Mouse (Mus musculus): Measurements from ENCODE around the gene Hhat.

DNA sequence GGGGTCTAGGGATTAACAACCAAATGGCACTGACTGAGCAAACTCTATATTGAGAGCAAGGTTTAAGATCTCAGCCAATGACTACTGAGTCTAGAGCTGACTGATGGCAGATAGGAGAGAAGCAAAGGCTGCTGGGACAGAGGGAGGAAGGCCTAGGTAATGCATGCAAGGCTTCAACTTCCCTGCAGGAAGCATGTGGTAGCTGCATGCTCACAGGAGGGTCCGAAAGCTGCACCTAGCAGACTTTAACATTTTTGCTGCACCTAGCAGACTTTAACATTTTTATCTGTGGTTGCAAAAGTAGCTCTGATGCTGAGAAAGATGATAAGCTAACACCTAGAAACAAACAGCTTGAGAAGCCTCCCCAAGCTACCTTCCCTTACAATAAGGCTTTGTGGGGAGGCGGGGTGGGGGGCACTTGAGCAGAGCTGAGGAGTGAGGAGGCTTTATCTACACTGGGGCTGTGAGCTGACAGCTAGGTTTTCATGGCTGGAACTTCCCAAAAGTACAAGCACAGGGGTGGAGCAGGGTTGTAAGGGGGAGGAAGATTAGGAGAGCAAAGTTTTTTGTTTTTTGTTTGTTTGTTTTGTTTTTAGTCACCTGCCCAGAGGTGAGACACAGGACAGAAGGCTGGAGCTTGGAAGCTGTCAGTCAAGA, 239.4 kb downstream of the Hhat start:
- no peak for TF ChIP-seq POLR2A (IDR thresholded peaks at IDR 0.05; ENCODE audit: low read depth, low read length)
- TF ChIP-seq CTCF (conservative IDR thresholded peaks at IDR 0.05 in 1 of 2, IDR thresholded peaks at IDR 0.05 in 1 of 2; ENCODE audit: low read depth in 2 of 2, low read length in 2 of 2), result no peak
- TF ChIP-seq KAT2A (IDR thresholded peaks at IDR 0.05; ENCODE audit: insufficient replicate concordance, low read length), result no peak
- no peak for TF ChIP-seq RCOR1 (conservative IDR thresholded peaks at IDR 0.05; ENCODE audit: low read depth, low read length)
- TF ChIP-seq GABPA (IDR thresholded peaks at IDR 0.05; ENCODE audit: insufficient replicate concordance, low read depth, low read length), result no peak
- TF ChIP-seq USF1 (IDR thresholded peaks at IDR 0.05; ENCODE audit: low read depth, low read length), result no peak
- TF ChIP-seq EP300 (IDR thresholded peaks at IDR 0.05; ENCODE audit: low read length), result no peak
- TF ChIP-seq MAZ (IDR thresholded peaks at IDR 0.05; ENCODE audit: low read depth, low read length), result no peak
- no peak for TF ChIP-seq USF2 (conservative IDR thresholded peaks at IDR 0.05; ENCODE audit: low read depth, low read length)
- TF ChIP-seq MEF2A (IDR thresholded peaks at IDR 0.05; ENCODE audit: borderline replicate concordance, low read depth, low read length), result no peak
- no peak for TF ChIP-seq UBTF (IDR thresholded peaks at IDR 0.05; ENCODE audit: low read depth, low read length)
- TF ChIP-seq TCF12 (IDR thresholded peaks at IDR 0.05; ENCODE audit: low read depth, low read length), result no peak
- no peak for TF ChIP-seq ZKSCAN1 (IDR thresholded peaks at IDR 0.05; ENCODE audit: borderline replicate concordance, low read depth, low read length)
- no peak for TF ChIP-seq MXI1 (IDR thresholded peaks at IDR 0.05; ENCODE audit: low read depth, low read length)
